Mouse (Mus musculus) heart, embryonic 16.5 days (tissue): ENCODE results near the gene Actr6. TPM values are rescaled to one million over a fixed set of nuclear protein-coding genes. Genes with fewer than 3 reads are reported as not detected.

Experiments
- ATAC-seq: fragments of 200-750 bp; cut with Nextera tagmentation; replicated peaks from 2 replicates; pipeline ENCODE4 v1.8.0; 2017; ENCODE audit warnings: moderate number of reproducible peaks; ENCODE audit not compliant: insufficient read depth, low FRiP score; ENCODE audit errors: extremely low read depth
- H3K27ac ChIP-seq: fragments of 300-500 bp; sonication (generic); 2 replicates; pipeline ENCODE4 v1.5.1; 2014; ENCODE audit warnings: mild to moderate bottlenecking, low read length, control low read depth, moderate library complexity
- H3K27me3 ChIP-seq: fragments of 300-500 bp; sonication (generic); 2 replicates; pipeline ENCODE4 v1.6.1; 2014; ENCODE audit warnings: low read length, mixed read lengths; ENCODE audit not compliant: control insufficient read depth, insufficient read depth
- H3K36me3 ChIP-seq: fragments of 300-500 bp; sonication (generic); 2 replicates; pipeline ENCODE4 v1.6.1; 2014; ENCODE audit not compliant: control insufficient read depth, insufficient read depth
- H3K4me1 ChIP-seq: fragments of 300-500 bp; sonication (generic); 2 replicates; pipeline ENCODE4 v1.6.1; 2014; ENCODE audit warnings: low read length, mixed read lengths; ENCODE audit not compliant: control insufficient read depth, insufficient read depth
- H3K4me2 ChIP-seq: fragments of 300-500 bp; sonication (generic); 2 replicates; pipeline ENCODE4 v1.6.1; 2014; ENCODE audit warnings: low read depth, mild to moderate bottlenecking, control low read depth, low read length
- H3K4me3 ChIP-seq: fragments of 300-500 bp; sonication (generic); 2 replicates; pipeline ENCODE4 v1.5.1; 2014; ENCODE audit warnings: mild to moderate bottlenecking, control low read depth, low read length
- H3K9ac ChIP-seq: fragments of 300-500 bp; sonication (generic); 2 replicates; pipeline ENCODE4 v1.6.1; 2014; ENCODE audit warnings: low read length, control low read depth
- H3K9me3 ChIP-seq: fragments of 300-500 bp; sonication (generic); replicated peaks from 2 replicates; pipeline ENCODE4 v1.6.1; 2016; ENCODE audit warnings: low read length; ENCODE audit not compliant: control insufficient read depth
- WGBS: fragments of 180-500 bp; shearing (Covaris S2); extraction: QIAGEN DNeasy Blood & Tissue Kit; methylation state at CpG from one replicate; pipeline ENCODE4 v1.1.7; 2014; 5-methylcytosine and 5-hydroxymethylcytosine counted together
- polyA plus RNA-seq: library from polyadenylated mRNA; unstranded; fragments of >200 nt; fragmentation: Nextera tagmentation; extraction: Ambion mirVana; gene quantifications from 2 replicates; pipeline ENCODE4 v1.2.1, GENCODE M21; 2015

The Actr6 gene
- polyA plus RNA-seq: 19.0 and 29.6 TPM in 2 replicates

DNA sequence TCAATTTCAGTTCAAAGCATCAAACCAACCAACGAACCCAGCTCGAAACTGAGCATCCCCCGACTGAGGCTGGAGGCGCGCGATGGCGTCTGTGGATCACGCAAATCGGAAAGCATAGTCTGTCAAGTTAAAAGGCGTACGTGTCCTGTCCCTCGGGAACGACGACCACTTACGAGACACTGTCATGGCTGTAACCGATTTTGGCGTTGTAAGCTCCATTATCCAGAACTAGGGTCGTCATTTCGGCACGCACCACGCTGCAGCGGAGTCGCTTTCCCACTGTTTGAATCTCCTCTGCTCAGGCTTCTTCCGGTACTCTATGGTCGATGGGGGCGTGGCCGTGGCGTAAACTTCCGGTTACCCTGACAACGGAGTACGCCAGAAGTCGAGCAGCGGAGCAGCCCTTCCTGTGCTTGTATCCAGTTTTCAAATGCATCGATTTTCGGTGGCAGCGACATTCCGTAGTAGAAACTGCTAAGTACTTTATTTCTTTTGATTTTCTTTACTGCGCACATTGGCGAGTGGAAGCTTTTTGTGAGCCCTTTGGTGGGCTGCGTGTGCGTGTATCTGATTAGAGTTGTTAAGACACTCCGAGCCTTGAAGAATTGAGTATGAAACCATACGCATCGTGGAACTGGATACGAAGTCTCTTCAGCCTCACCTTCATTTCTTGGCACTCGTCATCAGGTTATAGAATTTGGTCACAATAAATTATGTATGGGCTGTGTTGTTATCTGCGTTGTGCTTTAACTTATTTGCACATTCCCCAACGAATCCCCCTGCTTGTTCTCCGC, at the start of gene Actr6:
TSS of gene Actr6 (minus strand) at position 295 of the 794 bp plus-strand sequence.
- peak; percentile 98 for ATAC-seq
- WGBS: under 1% methylated on average over 49 of the region's 49 CpGs
- H3K9me3 ChIP-seq: no peaks in the 10 kb centered on the region
- H3K4me1 ChIP-seq: peaks cover 5% of the 10 kb centered on the region
- peak within 1 kb of the TSS; percentile 41; the same call in 1 of the 2 replicates for H3K27ac ChIP-seq
- H3K4me2 ChIP-seq: peak within 1 kb of the TSS; percentile 86
- H3K4me3 ChIP-seq: peak within 1 kb of the TSS; percentile 76
- no peaks in the 10 kb centered on the region for H3K27me3 ChIP-seq
- no peaks in the 10 kb centered on the region; the same call in 1 of the 2 replicates for H3K36me3 ChIP-seq
- H3K9ac ChIP-seq: peak within 1 kb of the TSS; percentile 66

DNA sequence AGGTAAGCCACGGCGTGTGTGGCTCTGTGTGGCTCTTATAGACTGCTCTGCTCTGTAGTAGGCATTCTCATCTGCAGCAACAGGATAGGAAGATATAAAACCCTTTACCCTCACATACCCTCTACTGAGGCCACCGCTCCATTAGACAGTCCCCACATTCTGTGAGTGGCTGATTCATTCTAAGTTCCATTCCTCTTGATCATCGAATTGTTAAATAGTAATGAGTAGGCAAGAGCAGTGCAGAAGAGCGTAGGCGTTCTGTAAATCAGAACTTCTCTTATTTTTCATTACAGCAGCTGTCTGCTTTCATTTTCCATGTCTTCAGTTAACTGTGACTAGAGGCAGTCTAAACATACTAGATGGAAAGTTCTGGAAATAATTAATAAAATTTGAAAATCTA, 43.9 kb upstream of the Actr6 start:
- 87% methylated on average over 6 of the region's 6 CpGs for WGBS

DNA sequence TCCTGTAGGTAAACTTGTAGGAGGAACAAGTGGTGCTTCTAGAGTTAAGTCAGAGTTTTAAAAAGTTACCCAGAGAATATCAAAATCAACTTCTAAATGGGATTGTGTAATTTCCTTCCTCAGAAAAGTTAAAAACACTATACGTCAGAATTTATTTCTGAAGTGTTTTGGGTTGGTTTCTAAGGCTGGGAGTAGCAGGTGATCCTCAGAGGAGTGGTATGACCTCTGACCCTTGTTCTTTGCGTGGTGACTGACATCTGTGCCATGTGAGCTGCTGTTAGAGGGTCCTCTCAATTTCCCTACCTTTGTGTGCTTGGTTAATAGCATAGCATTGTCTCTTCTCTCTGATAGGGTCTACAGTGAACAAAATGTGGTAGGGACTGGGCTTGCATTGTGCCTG, 39.8 kb upstream of the Actr6 start:
- H3K9me3 ChIP-seq: no peaks in the 10 kb centered on the region
- ATAC-seq: no peak

More for the DNA sequence above, 43.9 kb upstream of the Actr6 start:
- H3K27ac ChIP-seq: no peak overlapping the region
- H3K9ac ChIP-seq: no peak overlapping the region
- no peak for ATAC-seq
- H3K4me1 ChIP-seq: no peaks in the 10 kb centered on the region
- no peak overlapping the region for H3K4me3 ChIP-seq
- H3K4me2 ChIP-seq: no peak overlapping the region
- H3K27me3 ChIP-seq: no peaks in the 10 kb centered on the region
- peaks cover 6% of the 10 kb centered on the region for H3K36me3 ChIP-seq
- no peaks in the 10 kb centered on the region for H3K9me3 ChIP-seq

DNA sequence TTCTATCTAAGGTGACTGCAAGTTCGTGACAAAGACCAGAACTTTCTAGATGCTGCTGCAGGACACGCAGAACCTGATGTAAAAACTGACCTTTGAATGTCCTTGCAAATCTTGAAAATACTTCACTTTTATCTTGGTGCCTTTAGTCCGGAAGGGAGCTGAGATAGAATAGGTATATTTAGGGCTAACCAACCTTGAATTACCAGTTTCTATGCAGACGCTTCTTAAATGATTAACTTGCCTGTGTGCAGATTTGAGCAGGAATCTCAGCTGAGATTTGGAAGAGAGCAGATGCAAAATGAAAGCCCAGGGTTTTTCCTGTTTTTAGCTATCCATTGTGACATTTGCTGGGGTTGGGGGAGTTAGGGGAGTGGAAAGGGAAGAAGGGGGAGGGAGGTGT, 37.0 kb upstream of the Actr6 start:
- Histone ChIP-seq H3K4me1 (peaks cover 13% of the 10 kb centered on the region), H3K9ac (no peak overlapping the region), H3K4me3 (no peak overlapping the region), H3K27ac (peak overlapping the region; percentile 46; the same call in 1 of the 2 replicates), H3K36me3 (no peaks in the 10 kb centered on the region), H3K27me3 (no peaks in the 10 kb centered on the region), H3K9me3 (no peaks in the 10 kb centered on the region), H3K4me2 (peak overlapping the region; percentile 30; the same call in 1 of the 2 replicates)
- ATAC-seq: no peak
- WGBS: 42% methylated on average over 4 of the region's 4 CpGs

More for the DNA sequence above, 39.8 kb upstream of the Actr6 start:
- Histone ChIP-seq H3K27me3 (no peaks in the 10 kb centered on the region), H3K4me1 (peaks cover 3% of the 10 kb centered on the region), H3K9ac (no peak overlapping the region), H3K27ac (no peak overlapping the region), H3K4me3 (no peak overlapping the region), H3K4me2 (no peak overlapping the region), H3K36me3 (no peaks in the 10 kb centered on the region)
- 51% methylated on average over 2 of the region's 2 CpGs for WGBS

DNA sequence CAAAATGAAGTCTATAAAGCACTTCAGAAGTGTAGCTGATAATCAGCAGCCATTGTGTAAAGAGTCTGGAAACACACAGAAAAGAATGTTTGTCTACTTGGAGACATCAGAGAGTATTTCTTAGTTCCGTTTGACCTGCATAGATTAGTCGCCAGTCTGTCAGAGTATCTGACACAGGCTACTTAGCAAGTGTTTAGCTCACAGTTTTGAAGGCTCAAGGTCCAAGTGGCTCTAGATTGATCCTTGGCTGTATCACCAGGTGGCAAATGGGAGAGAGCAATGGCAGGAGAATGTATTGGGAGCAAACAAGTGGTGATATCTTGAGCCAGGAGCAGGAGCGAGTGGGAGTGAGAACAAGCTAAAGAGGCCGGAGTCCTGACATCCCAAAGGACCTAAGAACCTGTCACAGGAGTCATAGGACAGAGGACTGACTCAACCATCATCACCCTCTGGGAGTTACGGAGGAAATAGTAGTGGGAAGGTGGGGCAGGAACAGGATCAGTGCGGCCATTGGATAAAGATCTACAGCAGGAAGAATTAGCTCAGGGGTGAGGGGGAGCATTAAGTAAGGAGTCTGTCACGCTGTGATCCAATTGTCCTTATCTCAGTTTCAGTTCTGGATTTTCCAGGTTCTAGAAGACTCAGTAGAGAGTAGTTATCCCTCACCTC, 36.4 kb upstream of the Actr6 start:
- H3K4me3 ChIP-seq: no peak overlapping the region
- peak overlapping the region; percentile 30; the same call in 1 of the 2 replicates for H3K4me2 ChIP-seq
- no peak overlapping the region for H3K9ac ChIP-seq
- 52% methylated on average over 7 of the region's 7 CpGs for WGBS
- peak overlapping the region; percentile 46; the same call in 1 of the 2 replicates for H3K27ac ChIP-seq
- ATAC-seq: 0 out of 2 replicates have a peak, but pooled peaks have one; percentile 11
- no peaks in the 10 kb centered on the region for H3K9me3 ChIP-seq
- H3K27me3 ChIP-seq: no peaks in the 10 kb centered on the region
- no peaks in the 10 kb centered on the region for H3K36me3 ChIP-seq
- H3K4me1 ChIP-seq: peaks cover 13% of the 10 kb centered on the region

DNA sequence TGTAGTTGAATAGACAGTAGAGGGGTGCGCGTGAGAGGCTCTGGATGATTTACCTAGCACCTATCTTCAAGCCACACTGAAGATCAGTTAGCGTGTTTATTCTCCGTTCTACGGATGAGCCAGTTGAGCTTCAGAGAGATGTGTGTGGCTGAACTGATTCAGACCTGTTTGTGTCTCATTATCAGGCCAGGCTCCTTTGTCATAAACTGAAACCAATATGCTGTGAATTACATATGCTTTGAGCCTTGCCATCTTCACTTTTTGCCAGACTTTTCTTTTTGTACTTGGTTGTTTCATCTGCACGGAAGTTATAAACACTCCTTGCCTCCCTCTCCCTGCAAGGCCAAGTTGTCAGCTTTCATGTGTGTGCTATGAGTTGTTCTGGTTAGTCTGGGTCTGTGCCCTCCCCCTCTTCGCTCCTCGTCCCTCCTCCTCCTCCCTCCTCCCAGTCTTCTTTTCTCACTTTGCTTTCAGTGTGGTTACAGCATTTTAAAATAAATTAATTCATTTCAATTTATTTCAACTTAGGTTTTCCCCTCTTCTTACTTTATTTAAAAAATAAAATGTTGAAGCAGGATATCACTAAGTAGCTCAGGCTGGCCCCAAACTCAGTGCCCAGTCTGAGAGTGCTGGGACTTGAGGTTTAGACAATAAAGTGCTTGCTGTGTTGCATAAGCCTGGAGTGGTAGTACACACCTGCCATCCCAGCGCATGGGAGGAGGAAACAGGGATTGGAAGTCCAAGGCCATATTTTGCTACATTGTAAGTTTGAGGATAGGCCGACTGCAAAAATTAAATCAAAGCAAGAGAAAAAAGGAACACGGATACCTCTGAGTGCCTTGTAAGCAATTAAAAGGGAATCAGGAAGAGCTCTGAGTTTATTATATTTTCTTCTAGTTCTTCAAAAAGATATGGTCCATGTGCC, 34.0 kb upstream of the Actr6 start:
- no peaks in the 10 kb centered on the region for H3K36me3 ChIP-seq
- WGBS: 78% methylated on average over 11 of the region's 11 CpGs
- peak overlapping the region; percentile 74 for H3K27ac ChIP-seq
- no peaks in the 10 kb centered on the region for H3K27me3 ChIP-seq
- H3K9ac ChIP-seq: no peak overlapping the region
- ATAC-seq: no peak
- no peaks in the 10 kb centered on the region for H3K9me3 ChIP-seq
- H3K4me2 ChIP-seq: no peak overlapping the region
- H3K4me3 ChIP-seq: no peak overlapping the region
- peaks cover 13% of the 10 kb centered on the region for H3K4me1 ChIP-seq

DNA sequence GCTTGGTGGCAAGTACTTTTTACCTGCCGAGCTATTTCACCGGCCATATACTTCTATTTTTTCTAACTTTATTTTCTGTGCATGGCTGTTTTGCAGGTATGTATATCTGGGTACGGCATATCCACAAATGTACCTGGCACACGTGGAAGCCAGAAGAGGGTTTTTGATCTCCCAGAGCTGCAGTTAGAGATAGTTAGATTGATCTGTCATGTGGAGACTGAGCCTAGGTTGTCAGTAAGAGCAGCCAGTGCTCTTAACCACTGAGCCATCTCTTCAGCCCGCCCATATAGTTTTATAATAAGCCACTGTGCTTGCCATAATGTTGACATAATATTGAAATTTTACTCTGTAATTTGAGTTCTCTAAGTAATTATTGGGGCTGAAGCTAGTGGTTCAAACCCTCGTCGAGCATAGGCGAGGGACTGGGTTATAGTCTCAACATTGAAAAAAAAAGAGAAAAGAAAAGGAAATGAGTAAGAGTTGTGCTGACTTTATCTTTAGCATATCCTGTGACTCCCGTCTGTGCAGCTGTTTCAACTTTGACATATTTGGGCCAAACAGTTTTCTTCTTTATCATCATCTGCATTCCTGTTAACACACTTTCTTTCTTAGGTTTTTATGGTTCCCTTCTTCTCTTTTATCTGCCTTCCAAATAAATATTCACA, 32.5 kb upstream of the Actr6 start:
- Histone ChIP-seq H3K9me3 (no peaks in the 10 kb centered on the region), H3K36me3 (no peaks in the 10 kb centered on the region), H3K4me1 (peaks cover 13% of the 10 kb centered on the region), H3K4me2 (no peak overlapping the region), H3K9ac (no peak overlapping the region), H3K27ac (peak overlapping the region; percentile 59), H3K4me3 (no peak overlapping the region), H3K27me3 (no peaks in the 10 kb centered on the region)
- 56% methylated on average over 9 of the region's 9 CpGs for WGBS
- ATAC-seq: no peak; the same call in 1 of the 2 replicates

DNA sequence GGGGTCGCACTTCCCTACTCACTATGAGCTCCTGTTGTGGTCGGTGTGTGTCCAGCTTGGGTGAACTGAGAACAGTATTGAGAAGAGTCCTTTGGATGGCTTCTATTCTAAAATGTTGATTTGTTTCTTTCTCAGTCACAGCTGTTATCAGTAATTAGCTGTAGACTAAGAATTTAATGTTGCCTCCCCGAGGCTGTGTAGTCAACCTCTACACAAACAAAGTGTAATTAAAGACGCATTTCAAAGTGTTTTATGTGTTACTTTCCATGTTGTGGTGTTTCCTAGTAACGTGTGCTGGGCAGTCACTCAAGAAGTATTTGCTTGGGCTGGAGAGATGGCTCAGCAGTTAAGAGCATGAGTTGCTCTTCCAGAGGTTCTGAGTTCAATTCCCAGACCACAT, 28.7 kb upstream of the Actr6 start:
- Histone ChIP-seq H3K27ac (no peak overlapping the region), H3K9me3 (no peaks in the 10 kb centered on the region), H3K27me3 (no peaks in the 10 kb centered on the region), H3K4me1 (peaks cover 11% of the 10 kb centered on the region), H3K4me2 (no peak overlapping the region), H3K9ac (no peak overlapping the region), H3K4me3 (no peak overlapping the region), H3K36me3 (no peaks in the 10 kb centered on the region)
- WGBS: 81% methylated on average over 5 of the region's 5 CpGs
- no peak for ATAC-seq
